Comparison of ENCODE assay signal across 11 mouse cellular contexts in the genomic region with DNA sequence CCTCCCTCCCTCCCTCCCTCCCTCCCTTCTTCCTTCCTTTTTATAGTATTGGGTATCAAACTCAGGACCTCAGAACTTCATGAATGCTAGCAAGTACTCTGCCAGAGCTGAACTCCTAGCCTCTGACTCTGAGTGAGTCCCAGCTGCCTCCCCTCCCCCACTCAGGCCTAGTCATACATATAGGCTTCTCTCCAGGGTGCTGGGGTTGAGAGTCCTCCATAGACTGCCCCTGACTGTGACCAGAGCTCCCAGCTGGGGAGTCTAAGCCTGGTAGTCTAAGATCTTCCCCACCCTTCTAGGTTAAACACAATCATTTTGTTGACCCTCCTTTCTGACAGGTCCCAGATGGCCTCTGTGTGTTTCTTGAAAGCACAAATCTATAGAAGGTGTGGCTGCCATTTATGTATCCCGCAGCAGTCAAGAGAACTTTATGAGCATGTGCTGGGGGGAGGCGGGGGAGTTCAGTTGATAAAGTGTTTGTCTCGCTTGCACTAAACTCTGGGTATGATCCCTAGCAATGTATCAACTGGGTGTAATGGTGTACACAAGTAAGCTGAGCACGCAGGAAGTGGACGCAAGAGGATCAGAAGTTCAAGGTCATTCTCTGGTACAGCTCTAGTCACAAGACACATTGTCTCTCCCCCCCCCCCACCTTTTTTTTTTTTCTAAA. TPM values are rescaled to one million over a fixed set of nuclear protein-coding genes. Genes with fewer than 3 reads are reported as not detected.
A peak's percentile ranks its signal among the peaks of the same experiment; 100 is the strongest.
DNase-seq lines count a peak whose midpoint lies in the region; ATAC-seq and TF ChIP-seq lines count a peak whose summit lies in the region.
"Had no signal": no experiment of that assay in that cellular context is flagged by ENCODE, and none has a peak within 500 bp of the region (broad histone marks: within the 10 kb centered on the region; RNA-seq: fewer than 3 reads in every experiment).

No protein-coding gene starts in this region.

- TF ChIP-seq EP300 in stomach, postnatal 0 days (optimal IDR thresholded peaks at IDR 0.05), result no peak

- ATAC-seq in stomach, postnatal 0 days (ENCODE audit: low FRiP score, low TSS enrichment), result peak; percentile 87
- no peak for ATAC-seq in forebrain, embryonic 11.5 days (replicated peaks; ENCODE audit: low FRiP score)
- no peak for ATAC-seq in megakaryocyte, adult 5-6 weeks (ENCODE audit: poor library complexity, severe bottlenecking)
- ATAC-seq: midbrain, embryonic 16.5 days had no signal

- no peak overlapping the region for H3K4me2 ChIP-seq in stomach, postnatal 0 days (replicated peaks; ENCODE audit: low read depth)
- no peak overlapping the region for H3K4me2 ChIP-seq in forebrain, embryonic 11.5 days (ENCODE audit: low read depth, low read length, severe bottlenecking)
- H3K4me2 ChIP-seq: limb, embryonic 12.5 days had no signal

- H3K4me1 ChIP-seq in bone marrow, adult 2 months (ENCODE audit: control insufficient read depth, insufficient read depth, low read length), result peaks cover 20% of the 10 kb centered on the region
- no peaks in the 10 kb centered on the region for H3K4me1 ChIP-seq in stomach, postnatal 0 days (replicated peaks; ENCODE audit: control insufficient read depth, insufficient read depth)
- 0 out of 2 replicates have a peak, but pooled peaks cover 2% of the 10 kb centered on the region for H3K4me1 ChIP-seq in forebrain, embryonic 11.5 days (replicated peaks; ENCODE audit: control insufficient read depth, insufficient read depth, low read length)

- WGBS in bone marrow, adult 2 months, result 78% methylated on average over 5 of the region's 5 CpGs
- WGBS in stomach, postnatal 0 days, result 28% methylated on average over 5 of the region's 5 CpGs
- 86% methylated on average over 5 of the region's 5 CpGs for WGBS in forebrain, embryonic 11.5 days

- peak; percentile 26 to 47 for DNase-seq in kidney, postnatal 4 days
- DNase-seq in kidney, adult 8-10 months, result no peak
- DNase-seq in CD4-positive helper T cell, adult 2 months (ENCODE audit: low read depth, low spot score), result peak; percentile 70
- DNase-seq in stomach, postnatal 0 days (ENCODE audit: low spot score), result peak; percentile 76
- DNase-seq in forebrain, embryonic 11.5 days (ENCODE audit: low spot score), result no peak
- no peak for DNase-seq in lung, postnatal 10 days

- no peaks in the 10 kb centered on the region for H3K9me3 ChIP-seq in stomach, postnatal 0 days (ENCODE audit: control insufficient read depth, low read length)
- no peaks in the 10 kb centered on the region for H3K9me3 ChIP-seq in forebrain, embryonic 11.5 days (ENCODE audit: control insufficient read depth, low read length)
- H3K9me3 ChIP-seq: limb, embryonic 12.5 days had no signal

- TF ChIP-seq CTCF in bone marrow, adult 2 months (IDR thresholded peaks at IDR 0.05; ENCODE audit: control insufficient read depth, insufficient read depth, low read length), result no peak
- TF ChIP-seq CTCF in stomach, postnatal 0 days (IDR thresholded peaks at IDR 0.05; ENCODE audit: low read depth), result no peak

- no peaks in the 10 kb centered on the region for H3K36me3 ChIP-seq in stomach, postnatal 0 days (ENCODE audit: control insufficient read depth, insufficient read depth, low read length)
- H3K36me3 ChIP-seq in forebrain, embryonic 11.5 days (ENCODE audit: control insufficient read depth, insufficient read depth, low read length), result no peaks in the 10 kb centered on the region
- H3K36me3 ChIP-seq: G1E; limb, embryonic 12.5 days had no signal

- no peaks in the 10 kb centered on the region for H3K27me3 ChIP-seq in stomach, postnatal 0 days (ENCODE audit: control insufficient read depth, insufficient read depth, low read length)
- no peaks in the 10 kb centered on the region for H3K27me3 ChIP-seq in forebrain, embryonic 11.5 days (ENCODE audit: control insufficient read depth, insufficient read depth, low read length)
- H3K27me3 ChIP-seq: limb, embryonic 12.5 days had no signal

- peak overlapping the region; percentile 74 for H3K27ac ChIP-seq in bone marrow, adult 2 months (ENCODE audit: control insufficient read depth, insufficient read depth, low read depth, low read length, poor library complexity)
- 0 out of 2 replicates have a peak overlapping the region, but pooled peaks have one; percentile 35 for H3K27ac ChIP-seq in stomach, postnatal 0 days (replicated peaks)
- no peak overlapping the region for H3K27ac ChIP-seq in forebrain, embryonic 11.5 days (ENCODE audit: low read depth, low read length)
- H3K27ac ChIP-seq: limb, embryonic 12.5 days had no signal

- no peak overlapping the region for H3K9ac ChIP-seq in stomach, postnatal 0 days (ENCODE audit: low read length)
- H3K9ac ChIP-seq in forebrain, embryonic 11.5 days (ENCODE audit: low read length), result no peak overlapping the region
- H3K9ac ChIP-seq: limb, embryonic 12.5 days had no signal

- no peak for TF ChIP-seq POLR2A in bone marrow, adult 2 months (IDR thresholded peaks at IDR 0.05; ENCODE audit: borderline replicate concordance, control insufficient read depth, low read depth, low read length)

- H3K4me3 ChIP-seq in bone marrow, adult 2 months (replicated peaks; ENCODE audit: control insufficient read depth, low read depth, low read length), result no peak overlapping the region
- no peak overlapping the region for H3K4me3 ChIP-seq in stomach, postnatal 0 days (ENCODE audit: low read depth, low read length)
- no peak overlapping the region for H3K4me3 ChIP-seq in forebrain, embryonic 11.5 days (ENCODE audit: low read depth, low read length)
- H3K4me3 ChIP-seq: limb, embryonic 12.5 days had no signal

RNA-seq across cellular contexts. Expression of gene Cxcr4, which starts 10.1 kb away (rescaled TPM):
- polyA plus RNA-seq in bone marrow, adult 2 months (2011; ENCODE audit: insufficient read depth, insufficient read length, low replicate concordance, missing spikeins), result 91.8 and 162 TPM in 2 replicates
- polyA plus RNA-seq in stomach, postnatal 0 days (2015; fragmentation: Nextera tagmentation; extraction: Ambion mirVana), result 1.6 and 2.0 TPM in 2 replicates
- 9.0 and 10.0 TPM in 2 replicates for polyA plus RNA-seq in forebrain, embryonic 11.5 days (2014; fragmentation: Nextera tagmentation; extraction: Ambion mirVana)
- 507 and 516 TPM in 2 replicates for total RNA-seq in megakaryocyte, adult 5-6 weeks (2015)
- 307 and 321 TPM in 2 replicates for total RNA-seq in megakaryocyte, adult 5-6 weeks (2017)
- polyA plus RNA-seq: G1E had no signal

Comparison
In these comparisons a context has a peak if more than half of its experiments do, and no peak if none do; other contexts are left out.
1. DNase-seq: peak in kidney, postnatal 4 days (2 of 2), CD4-positive helper T cell, adult 2 months (single experiment) and stomach, postnatal 0 days (single experiment); none in kidney, adult 8-10 months (0 of 2), forebrain, embryonic 11.5 days (single experiment) and lung, postnatal 10 days (single experiment).